Mouse (Mus musculus) heart, embryonic 15.5 days (tissue): ENCODE data around the gene Ugt1a1. TPM values are rescaled to one million over a fixed set of nuclear protein-coding genes. Genes with fewer than 3 reads are reported as not detected.

Experiments
- ATAC-seq: fragments of 200-750 bp; cut with Nextera tagmentation; replicated peaks from 2 replicates; pipeline ENCODE4 v1.8.0; 2017; ENCODE audit warnings: low read depth, moderate TSS enrichment; ENCODE audit not compliant: insufficient number of reproducible peaks, insufficient read depth, low FRiP score
- H3K27ac ChIP-seq: fragments of 300-500 bp; sonication (generic); 2 replicates; pipeline ENCODE4 v1.5.1; 2015; ENCODE audit warnings: mild to moderate bottlenecking, inconsistent platforms
- H3K27me3 ChIP-seq: fragments of 300-500 bp; sonication (generic); 2 replicates; pipeline ENCODE4 v1.6.1; 2015; ENCODE audit warnings: inconsistent platforms
- H3K36me3 ChIP-seq: fragments of 300-500 bp; sonication (generic); 2 replicates; pipeline ENCODE4 v1.6.1; 2015; ENCODE audit warnings: mild to moderate bottlenecking, inconsistent platforms
- H3K4me1 ChIP-seq: fragments of 300-500 bp; sonication (generic); replicated peaks from 2 replicates; pipeline ENCODE4 v1.6.1; 2015; ENCODE audit warnings: inconsistent platforms
- H3K4me2 ChIP-seq: fragments of 300-500 bp; sonication (generic); 2 replicates; pipeline ENCODE4 v1.6.1; 2015; ENCODE audit warnings: inconsistent platforms, mild to moderate bottlenecking, moderate library complexity
- H3K4me3 ChIP-seq: fragments of 300-500 bp; sonication (generic); 2 replicates; pipeline ENCODE4 v1.5.1; 2015; ENCODE audit warnings: mild to moderate bottlenecking, inconsistent platforms
- H3K9ac ChIP-seq: fragments of 300-500 bp; sonication (generic); 2 replicates; pipeline ENCODE4 v1.6.1; 2015; ENCODE audit warnings: mild to moderate bottlenecking, inconsistent platforms
- H3K9me3 ChIP-seq: fragments of 300-500 bp; sonication (generic); replicated peaks from 2 replicates; pipeline ENCODE4 v1.6.1; 2016; ENCODE audit warnings: inconsistent platforms
- WGBS: fragments of 180-500 bp; shearing (Covaris S2); methylation state at CpG from one replicate; pipeline ENCODE4 v1.1.7; 2015; ENCODE audit warnings: mixed read lengths; 5-methylcytosine and 5-hydroxymethylcytosine counted together
- polyA plus RNA-seq: library from polyadenylated mRNA; unstranded; fragments of >200 nt; fragmentation: Nextera tagmentation; extraction: Ambion mirVana; gene quantifications from 2 replicates; pipeline ENCODE4 v1.2.1, GENCODE M21; 2015

Ugt1a1 gene
- polyA plus RNA-seq, 1 experiment from 2014 or later = not detected

- Histone ChIP-seq H3K9me3 (peaks cover 7% of the 10 kb centered on the region), H3K27ac (no peak overlapping the region), H3K36me3 (no peaks in the 10 kb centered on the region), H3K9ac (no peak overlapping the region), H3K4me1 (peaks cover 9% of the 10 kb centered on the region), H3K4me3 (no peak overlapping the region), H3K4me2 (no peak overlapping the region), H3K27me3 (no peaks in the 10 kb centered on the region)
- ATAC-seq = no peak
- 68% methylated on average over 2 of the region's 2 CpGs for WGBS
Measured at GRCm38 (mm10) chr1:88206843-88207479, 4.8 kb upstream of the Ugt1a1 start.

- H3K4me3 ChIP-seq = no peak overlapping the region
- H3K36me3 ChIP-seq = no peaks in the 10 kb centered on the region
- no peaks in the 10 kb centered on the region for H3K27me3 ChIP-seq
- no peak overlapping the region for H3K4me2 ChIP-seq
- 56% methylated on average over 8 of the region's 8 CpGs for WGBS
- H3K9ac ChIP-seq = no peak overlapping the region
- peak; percentile 34; the same call in 1 of the 2 replicates for ATAC-seq
- no peaks in the 10 kb centered on the region for H3K4me1 ChIP-seq
- H3K27ac ChIP-seq = no peak overlapping the region
- H3K9me3 ChIP-seq = peaks cover 54% of the 10 kb centered on the region
Measured at GRCm38 (mm10) chr1:88212341-88213045, 734 bp downstream of the Ugt1a1 start.

GRCm38 (mm10) chr1:88213061-88213460 lies 1.3 kb downstream of the Ugt1a1 start:
- no peak overlapping the region for H3K4me3 ChIP-seq
- no peak overlapping the region for H3K27ac ChIP-seq
- 76% methylated on average over 1 of the region's 1 CpGs for WGBS
- no peaks in the 10 kb centered on the region for H3K4me1 ChIP-seq
- H3K27me3 ChIP-seq = no peaks in the 10 kb centered on the region
- peaks cover 56% of the 10 kb centered on the region for H3K9me3 ChIP-seq
- ATAC-seq = no peak
- H3K9ac ChIP-seq = no peak overlapping the region
- no peak overlapping the region for H3K4me2 ChIP-seq
- no peaks in the 10 kb centered on the region for H3K36me3 ChIP-seq

GRCm38 (mm10) chr1:88213766-88214461 lies 2.2 kb downstream of the Ugt1a1 start:
- Histone ChIP-seq H3K4me1 (no peaks in the 10 kb centered on the region), H3K27ac (no peak overlapping the region), H3K4me2 (no peak overlapping the region), H3K36me3 (no peaks in the 10 kb centered on the region), H3K27me3 (no peaks in the 10 kb centered on the region), H3K4me3 (no peak overlapping the region), H3K9ac (no peak overlapping the region), H3K9me3 (peaks cover 56% of the 10 kb centered on the region)
- ATAC-seq = peak; percentile 7; the same call in 1 of the 2 replicates
- 70% methylated on average over 2 of the region's 2 CpGs for WGBS

- Histone ChIP-seq H3K9me3 (peaks cover 56% of the 10 kb centered on the region), H3K4me3 (no peak overlapping the region), H3K9ac (no peak overlapping the region), H3K4me2 (no peak overlapping the region), H3K27me3 (no peaks in the 10 kb centered on the region), H3K4me1 (no peaks in the 10 kb centered on the region), H3K36me3 (no peaks in the 10 kb centered on the region), H3K27ac (no peak overlapping the region)
- no peak for ATAC-seq
- WGBS = 70% methylated on average over 2 of the region's 2 CpGs
Measured at GRCm38 (mm10) chr1:88214462-88214952, 2.7 kb downstream of the Ugt1a1 start.

GRCm38 (mm10) chr1:88215466-88216380 lies 4.0 kb downstream of the Ugt1a1 start:
- Histone ChIP-seq H3K9ac (no peak overlapping the region), H3K9me3 (peaks cover 56% of the 10 kb centered on the region), H3K4me2 (no peak overlapping the region), H3K4me3 (no peak overlapping the region), H3K27ac (no peak overlapping the region), H3K27me3 (no peaks in the 10 kb centered on the region), H3K36me3 (no peaks in the 10 kb centered on the region), H3K4me1 (no peaks in the 10 kb centered on the region)
- 63% methylated on average over 10 of the region's 10 CpGs for WGBS
- ATAC-seq = no peak

GRCm38 (mm10) chr1:88216551-88216950 lies 4.8 kb downstream of the Ugt1a1 start:
- WGBS = 48% methylated on average over 2 of the region's 2 CpGs
- no peaks in the 10 kb centered on the region for H3K27me3 ChIP-seq
- H3K9ac ChIP-seq = no peak overlapping the region
- H3K36me3 ChIP-seq = no peaks in the 10 kb centered on the region
- H3K9me3 ChIP-seq = peaks cover 53% of the 10 kb centered on the region
- no peak overlapping the region for H3K4me2 ChIP-seq
- no peak overlapping the region for H3K4me3 ChIP-seq
- no peaks in the 10 kb centered on the region for H3K4me1 ChIP-seq
- ATAC-seq = no peak
- H3K27ac ChIP-seq = no peak overlapping the region

- Histone ChIP-seq H3K4me3 (no peak overlapping the region), H3K9me3 (peaks cover 47% of the 10 kb centered on the region), H3K27me3 (no peaks in the 10 kb centered on the region), H3K4me1 (no peaks in the 10 kb centered on the region), H3K36me3 (no peaks in the 10 kb centered on the region), H3K27ac (no peak overlapping the region), H3K4me2 (no peak overlapping the region), H3K9ac (no peak overlapping the region)
- ATAC-seq = no peak
- WGBS = 50% methylated on average over 2 of the region's 2 CpGs
Measured at GRCm38 (mm10) chr1:88217144-88217543, 5.4 kb downstream of the Ugt1a1 start.

- no peak overlapping the region for H3K27ac ChIP-seq
- H3K27me3 ChIP-seq = no peaks in the 10 kb centered on the region
- H3K4me3 ChIP-seq = no peak overlapping the region
- 36% methylated on average over 3 of the region's 3 CpGs for WGBS
- H3K9me3 ChIP-seq = peaks cover 43% of the 10 kb centered on the region
- H3K36me3 ChIP-seq = no peaks in the 10 kb centered on the region
- no peak overlapping the region for H3K4me2 ChIP-seq
- H3K9ac ChIP-seq = no peak overlapping the region
- no peaks in the 10 kb centered on the region for H3K4me1 ChIP-seq
- ATAC-seq = no peak
Measured at GRCm38 (mm10) chr1:88217576-88217975, 5.8 kb downstream of the Ugt1a1 start.

GRCm38 (mm10) chr1:88218051-88218450 lies 6.3 kb downstream of the Ugt1a1 start:
- Histone ChIP-seq H3K9ac (no peak overlapping the region), H3K9me3 (peaks cover 38% of the 10 kb centered on the region), H3K27ac (no peak overlapping the region)

GRCm38 (mm10) chr1:88218591-88218990 lies 6.8 kb downstream of the Ugt1a1 start:
- H3K27ac ChIP-seq = no peak overlapping the region
- no peak for ATAC-seq
- no peak overlapping the region for H3K9ac ChIP-seq
- H3K4me1 ChIP-seq = no peaks in the 10 kb centered on the region
- no peaks in the 10 kb centered on the region for H3K27me3 ChIP-seq
- H3K4me3 ChIP-seq = no peak overlapping the region
- no peak overlapping the region for H3K4me2 ChIP-seq
- H3K9me3 ChIP-seq = peaks cover 32% of the 10 kb centered on the region
- WGBS = 43% methylated on average over 4 of the region's 4 CpGs
- no peaks in the 10 kb centered on the region for H3K36me3 ChIP-seq

More at GRCm38 (mm10) chr1:88218051-88218450, 6.3 kb downstream of the Ugt1a1 start:
- Histone ChIP-seq H3K27me3 (no peaks in the 10 kb centered on the region), H3K4me1 (no peaks in the 10 kb centered on the region), H3K4me2 (no peak overlapping the region), H3K36me3 (no peaks in the 10 kb centered on the region), H3K4me3 (no peak overlapping the region)
- ATAC-seq = no peak
- 69% methylated on average over 9 of the region's 9 CpGs for WGBS
